ENCODE assay signal across 25 mouse cellular contexts in genomic region chr5:67419407-67419806, GRCm38 (mm10). TPM values are rescaled to one million over a fixed set of nuclear protein-coding genes. Genes with fewer than 3 reads are reported as not detected.
DNase-seq lines count a peak whose midpoint lies in the region; ATAC-seq and TF ChIP-seq lines count a peak whose summit lies in the region.
"Had no signal": no experiment of that assay in that cellular context is flagged by ENCODE, and none has a peak within 500 bp of the region (broad histone marks: within the 10 kb centered on the region; RNA-seq: fewer than 3 reads in every experiment).

No protein-coding gene starts in this region.

- H3K36me3 ChIP-seq in heart, embryonic 13.5 days, result peaks cover 25% of the 10 kb centered on the region
- H3K36me3 ChIP-seq in thymus, adult 2 months (ENCODE audit: control insufficient read depth, insufficient read depth, low read length), result no peaks in the 10 kb centered on the region
- H3K36me3 ChIP-seq: forebrain, embryonic 15.5 days; intestine, embryonic 15.5 days had no signal

- peaks cover 59% of the 10 kb centered on the region for H3K4me1 ChIP-seq in heart, embryonic 13.5 days
- H3K4me1 ChIP-seq in thymus, adult 2 months (replicated peaks; ENCODE audit: control insufficient read depth, insufficient read depth, low read length), result peaks cover 3% of the 10 kb centered on the region; the same call in 1 of the 2 replicates
- H3K4me1 ChIP-seq: embryonic facial prominence, embryonic 12.5 days; intestine, embryonic 15.5 days had no signal

- peak overlapping the region; percentile 79; the same call in 1 of the 2 replicates for H3K27ac ChIP-seq in heart, embryonic 13.5 days (replicated peaks)
- H3K27ac ChIP-seq in thymus, adult 2 months (ENCODE audit: control insufficient read depth, insufficient read depth, low read length), result no peak overlapping the region
- H3K27ac ChIP-seq: embryonic facial prominence, embryonic 12.5 days; forebrain, embryonic 15.5 days; hindbrain, embryonic 13.5 days; hindbrain, postnatal 0 days; intestine, embryonic 15.5 days had no signal

- TF ChIP-seq POLR2A in thymus, adult 2 months (IDR thresholded peaks at IDR 0.05; ENCODE audit: control insufficient read depth, extremely low read depth, insufficient read depth, low read length, poor library complexity), result no peak

- H3K27me3 ChIP-seq in heart, embryonic 13.5 days (replicated peaks), result no peaks in the 10 kb centered on the region
- H3K27me3 ChIP-seq in thymus, adult 2 months (ENCODE audit: control insufficient read depth, insufficient read depth, low read length), result no peaks in the 10 kb centered on the region
- H3K27me3 ChIP-seq: embryonic facial prominence, embryonic 12.5 days; forebrain, embryonic 15.5 days; hindbrain, embryonic 13.5 days; intestine, embryonic 15.5 days had no signal

- ATAC-seq in heart, embryonic 13.5 days (ENCODE audit: extremely low read depth, insufficient number of reproducible peaks, low FRiP score, low TSS enrichment), result no peak
- ATAC-seq in common myeloid progenitor, adult 5-6 weeks (replicated peaks; ENCODE audit: low read depth, poor library complexity, severe bottlenecking), result peak; percentile 93
- ATAC-seq in megakaryocyte, adult 5-6 weeks (ENCODE audit: poor library complexity, severe bottlenecking), result peak; percentile 93
- peak; percentile 36 for ATAC-seq in neutrophil, adult 5-6 weeks (ENCODE audit: extremely low read depth, insufficient number of reproducible peaks, low FRiP score, poor library complexity, severe bottlenecking)
- ATAC-seq: activated CD4-positive, CD25-positive, alpha-beta regulatory T cell, adult 4 months; CD4-positive, CD25-positive, alpha-beta regulatory T cell, adult 4 months; forebrain, embryonic 15.5 days; hindbrain, postnatal 0 days; intestine, embryonic 15.5 days had no signal

- no peak overlapping the region for H3K4me2 ChIP-seq in heart, embryonic 13.5 days
- H3K4me2 ChIP-seq: embryonic facial prominence, embryonic 12.5 days; forebrain, embryonic 15.5 days; hindbrain, embryonic 13.5 days; intestine, embryonic 15.5 days had no signal

- TF ChIP-seq CTCF in thymus, adult 2 months (IDR thresholded peaks at IDR 0.05; ENCODE audit: borderline replicate concordance, control insufficient read depth, extremely low read depth, insufficient read depth, low read length, poor library complexity), result no peak

- no peak overlapping the region for H3K4me3 ChIP-seq in heart, embryonic 13.5 days
- H3K4me3 ChIP-seq in thymus, adult 2 months (ENCODE audit: control insufficient read depth, insufficient read depth, low read length), result no peak overlapping the region
- H3K4me3 ChIP-seq: embryonic facial prominence, embryonic 12.5 days; forebrain, embryonic 15.5 days; hindbrain, embryonic 13.5 days; intestine, embryonic 15.5 days had no signal

- peak overlapping the region; percentile 24 for H3K9ac ChIP-seq in heart, embryonic 13.5 days
- H3K9ac ChIP-seq: embryonic facial prominence, embryonic 12.5 days; forebrain, embryonic 15.5 days; hindbrain, embryonic 13.5 days; intestine, embryonic 15.5 days had no signal

- 58% methylated on average over 4 of the region's 4 CpGs for WGBS in heart, embryonic 13.5 days
- WGBS in thymus, adult 2 months, result 51% methylated on average over 4 of the region's 4 CpGs

- no peaks in the 10 kb centered on the region for H3K9me3 ChIP-seq in heart, embryonic 13.5 days
- H3K9me3 ChIP-seq: embryonic facial prominence, embryonic 12.5 days; forebrain, embryonic 15.5 days; hindbrain, embryonic 13.5 days; intestine, embryonic 15.5 days had no signal

- no peak for DNase-seq in heart, postnatal 10 days
- no peak for DNase-seq in thymus, adult 2 months
- DNase-seq in right cerebral cortex, adult 2 months (ENCODE audit: low spot score in 2 of 2), result no peak
- no peak for DNase-seq in cerebellum, postnatal 4 days (ENCODE audit: low spot score in 2 of 2)
- DNase-seq: adrenal gland, adult 2 months; adrenal gland, postnatal 25 days; B cell, adult 2 months; cerebellum, adult 18-20 months; cerebellum, adult 9-11 months; cerebellum, postnatal 36 days; embryo, embryonic 11 days; gastrocnemius, postnatal 14 days; kidney, adult 18-20 months had no signal

- intact Hi-C loops in heart, postnatal 10 days (cut with DNase I), result no loop called here

RNA-seq across cellular contexts. Expression of gene Bend4, which starts 8.7 kb away (rescaled TPM):
- 13.9 and 15.6 TPM in 2 replicates for polyA plus RNA-seq in heart, embryonic 13.5 days (2015; fragmentation: Nextera tagmentation; extraction: Ambion mirVana)
- total RNA-seq in heart, postnatal 10 days (2021), result 1 to 10 TPM; 5.4 to 9.4 TPM
- 5.0 and 5.5 TPM in 2 replicates for total RNA-seq in common myeloid progenitor, adult 5-6 weeks (2017)
- total RNA-seq in megakaryocyte, adult 5-6 weeks (2015), result 1.1 and 1.8 TPM in 2 replicates
- 1.7 and 1.8 TPM in 2 replicates for total RNA-seq in megakaryocyte, adult 5-6 weeks (2017)
- 3.1 and 3.8 TPM in 2 replicates for total RNA-seq in neutrophil, adult 5-6 weeks (2017)
- polyA plus RNA-seq in thymus, adult 2 months (2012; rRNA removed), result 0.75 and 0.89 TPM in 2 replicates
- total RNA-seq: MEL had no signal
